Mouse (Mus musculus): Measurements from ENCODE around the gene Pitpnm1. TPM values are rescaled to one million over a fixed set of nuclear protein-coding genes. Genes with fewer than 3 reads are reported as not detected.

The Pitpnm1 gene
- total and polyA plus RNA-seq, 3 experiments: 15.9 to 43.8 (median 34.7) TPM

- dilution Hi-C loops (cut with MboI; ENCODE audit: extremely low pct_ligation_motif_present, extremely low pct_unique_long_range_greater_than_20kb, low sequenced_read_pairs): no loop called here
- in situ Hi-C loops (cut with MboI; ENCODE audit: low pct_ligation_motif_present, low pct_unique_long_range_greater_than_20kb, low sequenced_read_pairs): no loop called here
- H3K4me1 ChIP-seq (ENCODE audit: control insufficient read depth in 1 of 2, insufficient read depth in 2 of 2): peaks cover 19 to 55% of the 10 kb centered on the region in 2 experiments
- no peak overlapping the region for H3K4me3 ChIP-seq (replicated peaks in 1 of 3; ENCODE audit: low read depth in 2 of 3, low read length in 2 of 3, poor library complexity in 1 of 3)
- peaks cover 75 to 89% of the 10 kb centered on the region in 2 experiments for H3K36me3 ChIP-seq (replicated peaks in 1 of 2; ENCODE audit: control insufficient read depth in 1 of 2, insufficient read depth in 1 of 2, low read length in 1 of 2)
- DNase-seq (ENCODE audit: extremely low read depth): no peak
- no peaks in the 10 kb centered on the region for H3K27me3 ChIP-seq (replicated peaks)
- H3K27ac ChIP-seq (ENCODE audit: insufficient read depth, low read depth): peak overlapping the region; percentile 89
- no peak overlapping the region for H3K9ac ChIP-seq (ENCODE audit: insufficient read depth, low read depth)
- no peak for TF ChIP-seq ELF1 (IDR thresholded peaks at IDR 0.05; ENCODE audit: low read depth, low read length)
- no peak for TF ChIP-seq HCFC1 (IDR thresholded peaks at IDR 0.05; ENCODE audit: low read depth, low read length)
- TF ChIP-seq JUN (IDR thresholded peaks at IDR 0.05; ENCODE audit: insufficient read depth, low read depth, low read length): no peak
- no peak for TF ChIP-seq BHLHE40 (IDR thresholded peaks at IDR 0.05; ENCODE audit: low read depth, low read length)
- no peak for TF ChIP-seq POLR2A (IDR thresholded peaks at IDR 0.05; ENCODE audit: low read depth, low read length)
- TF ChIP-seq MAZ (IDR thresholded peaks at IDR 0.05; ENCODE audit: low read depth, low read length): no peak
- no peak for TF ChIP-seq USF2 (conservative IDR thresholded peaks at IDR 0.05; ENCODE audit: low read depth, low read length)
- no peak overlapping the region for H3K4me2 ChIP-seq (ENCODE audit: insufficient read depth, low read depth, poor library complexity, severe bottlenecking)
- H3K9me3 ChIP-seq (replicated peaks; ENCODE audit: low read length): no peaks in the 10 kb centered on the region
- no peaks in the 10 kb centered on the region for H3K79me2 ChIP-seq (replicated peaks; ENCODE audit: control insufficient read depth, extremely low read depth, insufficient read depth, poor library complexity, severe bottlenecking)
Measured at GRCm38 (mm10) chr19:4114551-4114950, 14.8 kb downstream of the Pitpnm1 start.

GRCm38 (mm10) chr19:4115144-4115543 is 15.3 kb downstream of the Pitpnm1 start:
- Histone ChIP-seq H3K4me2 (ENCODE audit: insufficient read depth, low read depth, poor library complexity, severe bottlenecking) (no peak overlapping the region), H3K9ac (ENCODE audit: insufficient read depth, low read depth) (no peak overlapping the region), H3K27me3 (replicated peaks) (no peaks in the 10 kb centered on the region), H3K4me3 (replicated peaks in 1 of 3; ENCODE audit: low read depth in 2 of 3, low read length in 2 of 3, poor library complexity in 1 of 3) (no peak overlapping the region), H3K36me3 (replicated peaks in 1 of 2; ENCODE audit: control insufficient read depth in 1 of 2, insufficient read depth in 1 of 2, low read length in 1 of 2) (peaks cover 69 to 86% of the 10 kb centered on the region in 2 experiments), H3K9me3 (replicated peaks; ENCODE audit: low read length) (no peaks in the 10 kb centered on the region), H3K79me2 (replicated peaks; ENCODE audit: control insufficient read depth, extremely low read depth, insufficient read depth, poor library complexity, severe bottlenecking) (0 out of 2 replicates have a peak, but pooled peaks cover 2% of the 10 kb centered on the region), H3K27ac (ENCODE audit: insufficient read depth, low read depth) (no peak overlapping the region), H3K4me1 (ENCODE audit: control insufficient read depth in 1 of 2, insufficient read depth in 2 of 2) (peaks cover 21 to 61% of the 10 kb centered on the region in 2 experiments)
- dilution Hi-C loops (cut with MboI; ENCODE audit: extremely low pct_ligation_motif_present, extremely low pct_unique_long_range_greater_than_20kb, low sequenced_read_pairs) (no loop called here), in situ Hi-C loops (cut with MboI; ENCODE audit: low pct_ligation_motif_present, low pct_unique_long_range_greater_than_20kb, low sequenced_read_pairs) (no loop called here)
- no peak for DNase-seq (ENCODE audit: extremely low read depth)
- no peak for TF ChIP-seq ZKSCAN1 (IDR thresholded peaks at IDR 0.05; ENCODE audit: borderline replicate concordance, low read depth, low read length)
- no peak for TF ChIP-seq POLR2A (IDR thresholded peaks at IDR 0.05; ENCODE audit: low read depth, low read length)
- TF ChIP-seq CTCF (conservative IDR thresholded peaks at IDR 0.05 in 1 of 2, IDR thresholded peaks at IDR 0.05 in 1 of 2; ENCODE audit: low read depth in 2 of 2, low read length in 2 of 2): no peak
- TF ChIP-seq MEF2A (IDR thresholded peaks at IDR 0.05; ENCODE audit: borderline replicate concordance, low read depth, low read length): no peak

GRCm38 (mm10) chr19:4115816-4116215 is 16.0 kb downstream of the Pitpnm1 start:
- Histone ChIP-seq H3K4me2 (ENCODE audit: insufficient read depth, low read depth, poor library complexity, severe bottlenecking) (no peak overlapping the region), H3K27me3 (replicated peaks) (no peaks in the 10 kb centered on the region), H3K79me2 (replicated peaks; ENCODE audit: control insufficient read depth, extremely low read depth, insufficient read depth, poor library complexity, severe bottlenecking) (0 out of 2 replicates have a peak, but pooled peaks cover 2% of the 10 kb centered on the region), H3K9ac (ENCODE audit: insufficient read depth, low read depth) (no peak overlapping the region), H3K4me1 (ENCODE audit: control insufficient read depth in 1 of 2, insufficient read depth in 2 of 2) (peaks cover 24 to 68% of the 10 kb centered on the region in 2 experiments), H3K27ac (ENCODE audit: insufficient read depth, low read depth) (no peak overlapping the region), H3K9me3 (replicated peaks; ENCODE audit: low read length) (no peaks in the 10 kb centered on the region), H3K36me3 (replicated peaks in 1 of 2; ENCODE audit: control insufficient read depth in 1 of 2, insufficient read depth in 1 of 2, low read length in 1 of 2) (peaks cover 63 to 82% of the 10 kb centered on the region in 2 experiments), H3K4me3 (replicated peaks in 1 of 3; ENCODE audit: low read depth in 2 of 3, low read length in 2 of 3, poor library complexity in 1 of 3) (no peak overlapping the region)
- in situ Hi-C loops (cut with MboI; ENCODE audit: low pct_ligation_motif_present, low pct_unique_long_range_greater_than_20kb, low sequenced_read_pairs): no loop called here
- TF ChIP-seq USF1 (IDR thresholded peaks at IDR 0.05; ENCODE audit: low read depth, low read length) (no peak), CTCF (conservative IDR thresholded peaks at IDR 0.05 in 1 of 2, IDR thresholded peaks at IDR 0.05 in 1 of 2; ENCODE audit: low read depth in 2 of 2, low read length in 2 of 2) (no peak), RAD21 (IDR thresholded peaks at IDR 0.05; ENCODE audit: low read depth, low read length) (no peak), NRF1 (IDR thresholded peaks at IDR 0.05; ENCODE audit: low read depth, low read length) (no peak), CHD2 (IDR thresholded peaks at IDR 0.05; ENCODE audit: low read length) (no peak), NELFE (IDR thresholded peaks at IDR 0.05; ENCODE audit: low read depth, low read length) (no peak), JUN (IDR thresholded peaks at IDR 0.05; ENCODE audit: insufficient read depth, low read depth, low read length) (no peak)
- no peak for DNase-seq (ENCODE audit: extremely low read depth)
- dilution Hi-C loops (cut with MboI; ENCODE audit: extremely low pct_ligation_motif_present, extremely low pct_unique_long_range_greater_than_20kb, low sequenced_read_pairs): no loop called here
